Mouse (Mus musculus): ENCODE data around the gene D17Wsu92e. TPM values are rescaled to one million over a fixed set of nuclear protein-coding genes. Genes with fewer than 3 reads are reported as not detected.

Gene D17Wsu92e
- polyA plus RNA-seq, 1 experiment from 2014 or later = 18.6 TPM

GRCm38 (mm10) chr17:27783567-27783966 lies 36.9 kb downstream of the D17Wsu92e start:
- Histone ChIP-seq H3K27me3 (no peaks in the 10 kb centered on the region), H3K4me3 (replicated peaks) (no peak overlapping the region), H3K9me3 (no peaks in the 10 kb centered on the region), H3K9ac (replicated peaks) (no peak overlapping the region), H3K36me3 (peaks cover 53% of the 10 kb centered on the region), H3K27ac (0 out of 2 replicates have a peak overlapping the region, but pooled peaks have one; percentile 42), H3K4me2 (no peak overlapping the region), H3K4me1 (replicated peaks) (peaks cover 2% of the 10 kb centered on the region; the same call in 1 of the 2 replicates)
- 74% methylated on average over 4 of the region's 4 CpGs for WGBS
- no peak for ATAC-seq (ENCODE audit: insufficient number of reproducible peaks, insufficient read depth, low FRiP score, low TSS enrichment, low read depth)

GRCm38 (mm10) chr17:27781059-27781687 lies 39.3 kb downstream of the D17Wsu92e start:
- H3K36me3 ChIP-seq = peaks cover 52% of the 10 kb centered on the region

DNA sequence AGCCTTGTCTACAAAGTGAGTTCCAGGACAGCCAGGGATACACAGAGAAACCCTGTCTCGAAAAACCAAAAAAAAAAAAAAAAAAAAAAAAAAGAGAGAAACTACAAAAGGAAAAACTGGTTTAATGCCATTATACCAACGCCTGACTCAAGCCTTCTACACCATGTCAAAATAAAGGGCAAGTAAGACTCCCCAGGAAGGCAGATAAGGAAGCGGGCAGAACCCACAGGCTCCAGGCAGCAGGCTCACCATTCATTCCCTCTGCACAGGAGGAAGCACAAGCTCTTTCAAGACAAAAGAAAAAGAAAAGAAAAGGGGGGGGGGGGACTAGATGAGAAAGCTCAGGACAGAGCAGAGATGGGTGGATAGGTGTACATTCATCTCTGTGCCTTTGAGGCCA lies 40.7 kb downstream of the D17Wsu92e start:
- H3K9ac ChIP-seq (replicated peaks) = no peak overlapping the region
- H3K9me3 ChIP-seq = no peaks in the 10 kb centered on the region
- H3K4me2 ChIP-seq = no peak overlapping the region
- no peaks in the 10 kb centered on the region for H3K4me1 ChIP-seq (replicated peaks)
- no peak overlapping the region for H3K4me3 ChIP-seq (replicated peaks)
- peaks cover 41% of the 10 kb centered on the region for H3K36me3 ChIP-seq
- H3K27me3 ChIP-seq = no peaks in the 10 kb centered on the region
- no peak overlapping the region for H3K27ac ChIP-seq
- ATAC-seq (ENCODE audit: insufficient number of reproducible peaks, insufficient read depth, low FRiP score, low TSS enrichment, low read depth) = no peak
- WGBS = 83% methylated on average over 3 of the region's 3 CpGs

More at GRCm38 (mm10) chr17:27781059-27781687, 39.3 kb downstream of the D17Wsu92e start:
- H3K9ac ChIP-seq (replicated peaks) = no peak overlapping the region
- no peaks in the 10 kb centered on the region for H3K9me3 ChIP-seq
- H3K4me3 ChIP-seq (replicated peaks) = no peak overlapping the region
- no peak for ATAC-seq (ENCODE audit: insufficient number of reproducible peaks, insufficient read depth, low FRiP score, low TSS enrichment, low read depth)
- WGBS = 87% methylated on average over 5 of the region's 5 CpGs
- no peaks in the 10 kb centered on the region for H3K4me1 ChIP-seq (replicated peaks)
- no peak overlapping the region for H3K4me2 ChIP-seq
- H3K27me3 ChIP-seq = no peaks in the 10 kb centered on the region
- no peak overlapping the region for H3K27ac ChIP-seq

GRCm38 (mm10) chr17:27778671-27779355 lies 41.6 kb downstream of the D17Wsu92e start:
- H3K36me3 ChIP-seq = peaks cover 41% of the 10 kb centered on the region

GRCm38 (mm10) chr17:27777823-27778222 lies 42.6 kb downstream of the D17Wsu92e start:
- no peak for ATAC-seq (ENCODE audit: insufficient number of reproducible peaks, insufficient read depth, low FRiP score, low TSS enrichment, low read depth)
- 80% methylated on average over 6 of the region's 6 CpGs for WGBS
- H3K4me3 ChIP-seq (replicated peaks) = no peak overlapping the region
- peaks cover 34% of the 10 kb centered on the region for H3K36me3 ChIP-seq
- no peak overlapping the region for H3K4me2 ChIP-seq
- peaks cover 15% of the 10 kb centered on the region for H3K4me1 ChIP-seq (replicated peaks)
- H3K27me3 ChIP-seq = no peaks in the 10 kb centered on the region
- H3K9me3 ChIP-seq = no peaks in the 10 kb centered on the region
- H3K27ac ChIP-seq = no peak overlapping the region
- H3K9ac ChIP-seq (replicated peaks) = no peak overlapping the region

More at GRCm38 (mm10) chr17:27778671-27779355, 41.6 kb downstream of the D17Wsu92e start:
- H3K9ac ChIP-seq (replicated peaks) = no peak overlapping the region
- WGBS = 96% methylated on average over 9 of the region's 9 CpGs
- no peak overlapping the region for H3K4me3 ChIP-seq (replicated peaks)
- H3K27ac ChIP-seq = no peak overlapping the region
- H3K9me3 ChIP-seq = no peaks in the 10 kb centered on the region
- peaks cover 5% of the 10 kb centered on the region for H3K4me1 ChIP-seq (replicated peaks)
- no peaks in the 10 kb centered on the region for H3K27me3 ChIP-seq
- H3K4me2 ChIP-seq = no peak overlapping the region
- no peak for ATAC-seq (ENCODE audit: insufficient number of reproducible peaks, insufficient read depth, low FRiP score, low TSS enrichment, low read depth)

DNA sequence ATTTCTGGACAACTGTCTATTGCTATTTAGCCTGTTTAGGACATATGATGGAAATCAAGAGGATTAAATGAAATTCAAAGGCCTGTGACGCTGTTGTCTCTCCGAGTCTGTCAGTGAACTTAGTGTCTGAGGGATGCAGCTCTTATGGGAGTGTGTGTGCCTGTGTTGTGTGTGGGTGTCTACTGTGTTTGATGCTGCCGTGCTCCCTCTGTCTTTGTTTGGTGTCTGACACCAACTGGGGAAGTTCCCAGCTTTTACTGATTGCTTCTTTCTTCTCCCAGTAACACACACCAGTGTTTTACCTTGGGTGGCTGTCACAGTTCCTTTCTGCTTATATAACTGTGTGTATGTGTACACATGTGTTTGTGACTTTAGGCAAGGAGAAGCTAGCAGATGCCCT lies 46.2 kb downstream of the D17Wsu92e start:
- Histone ChIP-seq H3K9me3 (no peaks in the 10 kb centered on the region), H3K4me2 (no peak overlapping the region), H3K27me3 (no peaks in the 10 kb centered on the region), H3K4me3 (replicated peaks) (no peak overlapping the region), H3K4me1 (replicated peaks) (peaks cover 17% of the 10 kb centered on the region), H3K27ac (no peak overlapping the region), H3K36me3 (peaks cover 26% of the 10 kb centered on the region), H3K9ac (replicated peaks) (no peak overlapping the region)
- no peak for ATAC-seq (ENCODE audit: insufficient number of reproducible peaks, insufficient read depth, low FRiP score, low TSS enrichment, low read depth)
- 91% methylated on average over 3 of the region's 3 CpGs for WGBS

DNA sequence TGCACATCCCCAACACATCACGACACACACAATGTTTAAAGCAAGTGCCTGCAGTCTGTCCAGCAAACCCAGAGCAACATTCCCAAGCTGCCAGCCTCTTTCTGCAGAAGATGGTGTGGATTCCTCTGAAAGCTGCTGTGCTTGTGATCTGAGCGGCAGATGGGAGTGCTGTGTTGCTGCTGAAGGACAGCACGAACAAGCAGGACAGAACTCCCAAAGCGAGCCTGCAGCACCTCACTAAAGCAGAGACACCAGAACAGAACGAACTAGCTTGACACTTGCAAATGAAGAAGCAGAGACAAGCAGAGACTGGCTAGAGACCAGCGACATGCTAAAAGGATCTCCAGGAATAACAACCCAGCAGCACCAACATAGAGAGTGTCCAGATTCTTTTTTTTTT lies 48.8 kb downstream of the D17Wsu92e start:
- Histone ChIP-seq H3K27me3 (no peaks in the 10 kb centered on the region), H3K36me3 (peaks cover 46% of the 10 kb centered on the region), H3K9me3 (no peaks in the 10 kb centered on the region), H3K4me1 (replicated peaks) (peaks cover 17% of the 10 kb centered on the region), H3K4me2 (no peak overlapping the region), H3K9ac (replicated peaks) (no peak overlapping the region), H3K27ac (no peak overlapping the region), H3K4me3 (replicated peaks) (no peak overlapping the region)
- no peak for ATAC-seq (ENCODE audit: insufficient number of reproducible peaks, insufficient read depth, low FRiP score, low TSS enrichment, low read depth)
- WGBS = 86% methylated on average over 6 of the region's 6 CpGs

DNA sequence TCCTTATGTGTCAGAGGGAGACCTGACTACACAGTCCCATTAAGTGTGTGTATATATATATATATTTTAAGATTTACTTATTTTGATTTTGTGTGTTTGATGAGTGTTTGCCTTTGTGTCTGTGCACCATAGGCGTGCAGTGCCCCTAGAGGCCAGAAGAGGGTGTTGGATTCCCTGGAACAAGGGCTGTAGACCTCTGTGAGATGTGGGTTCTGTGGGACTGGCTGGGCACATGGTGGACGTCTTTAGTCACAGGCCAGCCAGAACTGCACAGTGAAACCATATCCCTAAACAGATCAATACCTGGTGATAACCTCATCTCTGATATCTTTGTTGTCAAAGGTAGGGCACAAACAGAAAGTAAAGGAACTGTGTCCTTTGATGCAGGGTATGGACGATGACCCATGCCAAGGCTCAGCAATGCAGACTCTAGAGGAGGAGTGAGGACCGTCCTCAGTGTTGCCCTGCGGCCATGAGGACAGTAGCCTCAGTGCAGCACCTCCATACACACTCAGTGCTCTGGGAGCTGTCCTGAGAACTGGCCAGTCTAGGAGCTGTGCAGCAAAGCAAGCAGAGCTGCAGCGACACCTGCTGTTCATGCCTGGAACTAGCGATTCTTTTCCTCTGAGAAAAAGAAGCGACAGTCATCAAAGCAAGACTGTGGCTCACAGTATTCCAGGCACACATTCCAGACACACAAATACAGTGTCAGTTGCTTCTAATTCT lies 51.5 kb downstream of the D17Wsu92e start:
- ATAC-seq (ENCODE audit: insufficient number of reproducible peaks, insufficient read depth, low FRiP score, low TSS enrichment, low read depth) = 0 out of 2 replicates have a peak, but pooled peaks have one; percentile 39
- Histone ChIP-seq H3K4me3 (replicated peaks) (no peak overlapping the region), H3K9me3 (peaks cover 13% of the 10 kb centered on the region), H3K4me1 (replicated peaks) (peaks cover 14% of the 10 kb centered on the region), H3K9ac (replicated peaks) (no peak overlapping the region), H3K36me3 (peaks cover 61% of the 10 kb centered on the region), H3K27ac (no peak overlapping the region), H3K27me3 (no peaks in the 10 kb centered on the region), H3K4me2 (no peak overlapping the region)
- 64% methylated on average over 8 of the region's 8 CpGs for WGBS

GRCm38 (mm10) chr17:27767543-27767942 lies 52.9 kb downstream of the D17Wsu92e start:
- no peak overlapping the region for H3K4me2 ChIP-seq
- WGBS = 88% methylated on average over 12 of the region's 12 CpGs
- H3K27ac ChIP-seq = no peak overlapping the region
- H3K36me3 ChIP-seq = peaks cover 71% of the 10 kb centered on the region
- no peak overlapping the region for H3K4me3 ChIP-seq (replicated peaks)
- no peaks in the 10 kb centered on the region for H3K4me1 ChIP-seq (replicated peaks)
- no peaks in the 10 kb centered on the region for H3K27me3 ChIP-seq
- H3K9ac ChIP-seq (replicated peaks) = no peak overlapping the region
- H3K9me3 ChIP-seq = peaks cover 13% of the 10 kb centered on the region
- no peak for ATAC-seq (ENCODE audit: insufficient number of reproducible peaks, insufficient read depth, low FRiP score, low TSS enrichment, low read depth)

GRCm38 (mm10) chr17:27767120-27767519 lies 53.3 kb downstream of the D17Wsu92e start:
- Histone ChIP-seq H3K36me3 (peaks cover 69% of the 10 kb centered on the region), H3K4me2 (no peak overlapping the region), H3K9ac (replicated peaks) (no peak overlapping the region), H3K4me3 (replicated peaks) (no peak overlapping the region), H3K9me3 (peaks cover 13% of the 10 kb centered on the region), H3K27ac (no peak overlapping the region), H3K27me3 (no peaks in the 10 kb centered on the region), H3K4me1 (replicated peaks) (no peaks in the 10 kb centered on the region)
- 91% methylated on average over 5 of the region's 5 CpGs for WGBS
- no peak for ATAC-seq (ENCODE audit: insufficient number of reproducible peaks, insufficient read depth, low FRiP score, low TSS enrichment, low read depth)

DNA sequence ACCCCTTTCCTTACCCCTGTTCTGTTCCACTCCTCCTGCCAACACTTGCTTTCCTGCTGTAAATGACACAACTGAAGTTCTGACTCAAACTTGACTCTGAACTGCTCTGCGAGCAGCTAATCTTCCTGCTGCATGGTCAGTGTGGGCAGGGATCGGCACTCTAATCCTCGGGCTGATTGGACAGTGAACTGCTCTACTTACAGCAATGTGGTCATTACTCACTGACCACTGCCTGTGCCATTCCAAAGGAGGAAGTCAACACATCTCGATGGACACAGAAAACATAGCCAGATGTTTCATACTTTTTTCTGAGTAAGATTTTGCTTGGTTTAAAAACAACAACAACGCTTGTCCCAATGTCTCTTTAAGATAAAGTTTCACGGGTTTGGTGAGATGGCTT lies 55.4 kb downstream of the D17Wsu92e start:
- ATAC-seq (ENCODE audit: insufficient number of reproducible peaks, insufficient read depth, low FRiP score, low TSS enrichment, low read depth) = no peak
- no peak overlapping the region for H3K9ac ChIP-seq (replicated peaks)
- no peak overlapping the region for H3K4me2 ChIP-seq
- H3K27ac ChIP-seq = no peak overlapping the region
- H3K4me3 ChIP-seq (replicated peaks) = no peak overlapping the region
- H3K36me3 ChIP-seq = peaks cover 70% of the 10 kb centered on the region
- H3K27me3 ChIP-seq = no peaks in the 10 kb centered on the region
- no peaks in the 10 kb centered on the region for H3K4me1 ChIP-seq (replicated peaks)
- H3K9me3 ChIP-seq = peaks cover 13% of the 10 kb centered on the region
- 97% methylated on average over 6 of the region's 6 CpGs for WGBS
